Mouse (Mus musculus): ENCODE measurements around the gene Pecam1.

- no peak for TF ChIP-seq POLR2A (IDR thresholded peaks at IDR 0.05; ENCODE audit: borderline replicate concordance, extremely low read depth, low read depth, low read length)
- no peak for TF ChIP-seq CTCF (IDR thresholded peaks at IDR 0.05; ENCODE audit: insufficient read depth, low read length)
Measured at GRCm38 (mm10) chr11:106777395-106777794, 27.0 kb upstream of the Pecam1 start.
